Mouse (Mus musculus) megakaryocyte, embryonic 14.5 days (primary cell): ENCODE data around the gene Dip2b. TPM values are rescaled to one million over a fixed set of nuclear protein-coding genes. Genes with fewer than 3 reads are reported as not detected.
A peak's percentile ranks its signal among the peaks of the same experiment; 100 is the strongest.

Experiments
- H3K27me3 ChIP-seq: replicated peaks from 2 replicates; pipeline ENCODE3; 2012; ENCODE audit warnings: inconsistent platforms
- H3K36me3 ChIP-seq: replicated peaks from 2 replicates; pipeline ENCODE3; 2012; ENCODE audit warnings: low read length, inconsistent platforms, mixed read lengths
- H3K4me1 ChIP-seq: 2 replicates; pipeline ENCODE4 v1.6.1; 2012; ENCODE audit warnings: inconsistent platforms
- H3K4me3 ChIP-seq: replicated peaks from 2 replicates; pipeline ENCODE3; 2012; ENCODE audit warnings: moderate library complexity, mild to moderate bottlenecking, inconsistent platforms
- H3K9me3 ChIP-seq: 2 replicates; pipeline ENCODE4 v1.6.1; 2012; ENCODE audit warnings: inconsistent platforms
- FLI1 ChIP-seq: IDR thresholded peaks from 2 replicates; pipeline ENCODE4 v1.6.1; 2012; ENCODE audit warnings: low read length, inconsistent platforms, mixed read lengths
- GATA1 ChIP-seq: IDR thresholded peaks from 3 replicates; pipeline ENCODE4 v1.6.1; 2012; ENCODE audit warnings: mixed read lengths, low read length, inconsistent platforms, borderline replicate concordance
- polyA plus RNA-seq: library from polyadenylated mRNA; stranded (reverse); fragments of >175 nt; gene quantifications from 2 replicates; pipeline ENCODE4 v1.2.3, GENCODE M21; 2012; ENCODE audit warnings: low replicate concordance; ENCODE audit not compliant: insufficient read depth

The Dip2b gene
- polyA plus RNA-seq, 1 experiment, result 0.46 TPM

DNA sequence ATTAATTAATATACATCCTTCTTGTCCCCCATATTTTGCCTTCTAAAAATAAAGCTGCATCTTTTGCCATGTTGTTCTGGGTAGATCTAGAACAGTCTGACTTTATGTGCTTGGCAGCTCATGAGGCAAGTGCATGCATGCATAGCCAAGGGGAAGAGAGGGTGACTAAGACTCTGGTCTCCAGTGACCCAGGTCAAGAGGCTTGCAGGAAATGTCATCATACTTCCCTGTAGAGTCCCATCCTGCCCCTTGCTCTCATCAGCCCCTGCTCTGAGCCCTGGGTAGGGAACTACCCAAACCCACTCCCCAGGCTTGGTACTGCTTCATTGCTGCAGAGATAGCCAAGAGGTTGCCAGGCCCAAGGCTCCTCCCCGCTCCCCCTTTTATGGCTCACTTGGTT lies 166.1 kb downstream of the Dip2b start:
- TF ChIP-seq FLI1, result no peak
- no peak for TF ChIP-seq GATA1
- H3K36me3 ChIP-seq, result peaks cover 84% of the 10 kb centered on the region
- peaks cover 21% of the 10 kb centered on the region for H3K4me1 ChIP-seq
- H3K4me3 ChIP-seq, result no peak overlapping the region
- no peaks in the 10 kb centered on the region for H3K27me3 ChIP-seq
- no peaks in the 10 kb centered on the region for H3K9me3 ChIP-seq

DNA sequence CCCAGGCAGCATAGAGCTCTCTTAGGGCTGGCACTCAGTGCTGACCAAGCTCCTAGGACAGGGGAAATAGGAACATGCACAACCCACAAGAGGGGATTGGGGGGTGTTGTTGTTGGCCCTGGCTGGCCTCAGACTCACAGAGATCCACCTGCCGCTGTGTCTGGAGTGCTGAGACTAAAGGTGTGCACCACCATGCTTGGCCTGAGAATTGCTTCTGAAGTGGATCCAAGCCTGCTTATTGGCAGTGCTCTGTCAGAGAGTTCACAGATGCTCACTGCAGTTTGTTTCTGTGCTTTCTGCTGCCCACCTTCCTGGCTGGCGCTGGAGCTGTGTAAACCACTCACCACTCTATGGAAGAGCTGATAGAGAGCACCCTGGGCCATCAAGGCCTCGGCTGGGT lies 171.5 kb downstream of the Dip2b start:
- TF ChIP-seq FLI1, result no peak
- H3K4me1 ChIP-seq, result peaks cover 24% of the 10 kb centered on the region
- H3K36me3 ChIP-seq, result peaks cover 92% of the 10 kb centered on the region
- no peaks in the 10 kb centered on the region for H3K9me3 ChIP-seq
- H3K27me3 ChIP-seq, result no peaks in the 10 kb centered on the region
- H3K4me3 ChIP-seq, result no peak overlapping the region

DNA sequence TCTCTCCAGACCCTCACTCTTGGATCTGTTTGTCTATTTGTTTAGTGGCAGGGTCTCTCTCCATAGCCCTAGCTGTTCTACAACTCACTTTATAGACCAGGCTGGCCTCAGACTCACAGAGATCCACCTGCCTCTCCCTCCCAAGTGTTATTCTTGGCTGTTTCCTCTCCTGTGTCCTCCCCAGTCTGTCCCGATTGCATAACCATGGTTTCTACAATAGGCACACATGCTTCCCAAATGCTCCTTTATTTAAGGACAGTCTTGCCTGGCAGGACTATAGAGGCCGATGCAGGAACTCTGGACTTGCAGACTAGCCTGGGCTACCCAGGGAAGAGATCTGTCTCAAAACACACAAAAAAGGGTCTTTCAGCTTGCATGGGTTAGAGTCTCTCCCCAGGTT lies 174.9 kb downstream of the Dip2b start:
- TF ChIP-seq GATA1, result no peak
- no peak for TF ChIP-seq FLI1
- no peaks in the 10 kb centered on the region for H3K27me3 ChIP-seq
- H3K4me1 ChIP-seq, result peaks cover 55% of the 10 kb centered on the region
- H3K4me3 ChIP-seq, result no peak overlapping the region
- H3K36me3 ChIP-seq, result peaks cover 83% of the 10 kb centered on the region
- no peaks in the 10 kb centered on the region for H3K9me3 ChIP-seq

DNA sequence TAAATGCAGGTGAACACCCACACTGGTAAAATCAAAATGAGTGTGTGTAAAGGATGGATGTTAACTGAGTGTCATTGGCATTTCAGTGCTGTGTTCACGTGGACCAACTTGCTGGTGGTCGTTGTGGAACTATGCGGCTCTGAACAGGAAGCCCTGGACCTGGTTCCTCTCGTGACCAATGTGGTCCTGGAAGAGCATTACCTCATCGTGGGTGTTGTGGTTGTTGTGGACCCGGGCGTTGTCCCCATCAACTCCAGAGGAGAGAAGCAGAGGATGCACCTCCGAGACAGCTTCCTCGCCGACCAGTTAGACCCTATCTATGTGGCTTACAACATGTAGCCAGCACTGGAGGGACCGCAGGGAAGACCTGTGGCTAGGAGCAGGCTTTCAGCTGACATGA lies 176.6 kb downstream of the Dip2b start:
- TF ChIP-seq GATA1, result no peak
- TF ChIP-seq FLI1, result no peak
- H3K9me3 ChIP-seq, result no peaks in the 10 kb centered on the region
- peaks cover 74% of the 10 kb centered on the region for H3K36me3 ChIP-seq
- H3K4me1 ChIP-seq, result peaks cover 68% of the 10 kb centered on the region
- H3K27me3 ChIP-seq, result no peaks in the 10 kb centered on the region
- H3K4me3 ChIP-seq, result no peak overlapping the region

- H3K4me3 ChIP-seq, result no peak overlapping the region
- peaks cover 70% of the 10 kb centered on the region for H3K36me3 ChIP-seq
- no peaks in the 10 kb centered on the region for H3K9me3 ChIP-seq
Measured at GRCm38 (mm10) chr15:100216173-100216572, 177.7 kb downstream of the Dip2b start.

GRCm38 (mm10) chr15:100218018-100218417 lies 179.6 kb downstream of the Dip2b start:
- peaks cover 5% of the 10 kb centered on the region for H3K9me3 ChIP-seq
- H3K4me1 ChIP-seq, result peaks cover 83% of the 10 kb centered on the region
- no peak for TF ChIP-seq FLI1
- TF ChIP-seq GATA1, result no peak
- H3K4me3 ChIP-seq, result no peak overlapping the region
- peaks cover 63% of the 10 kb centered on the region for H3K36me3 ChIP-seq
- no peaks in the 10 kb centered on the region for H3K27me3 ChIP-seq

More at GRCm38 (mm10) chr15:100216173-100216572, 177.7 kb downstream of the Dip2b start:
- TF ChIP-seq FLI1 (no peak), GATA1 (no peak)
- Histone ChIP-seq H3K27me3 (no peaks in the 10 kb centered on the region), H3K4me1 (peaks cover 73% of the 10 kb centered on the region)

GRCm38 (mm10) chr15:100219396-100219795 lies 180.9 kb downstream of the Dip2b start:
- Histone ChIP-seq H3K27me3 (no peaks in the 10 kb centered on the region), H3K36me3 (peaks cover 64% of the 10 kb centered on the region), H3K4me1 (peaks cover 94% of the 10 kb centered on the region), H3K9me3 (peaks cover 13% of the 10 kb centered on the region), H3K4me3 (no peak overlapping the region)
- no peak for TF ChIP-seq GATA1
- no peak for TF ChIP-seq FLI1

GRCm38 (mm10) chr15:100220916-100221315 lies 182.5 kb downstream of the Dip2b start:
- peaks cover 62% of the 10 kb centered on the region for H3K36me3 ChIP-seq
- no peak overlapping the region for H3K4me3 ChIP-seq
- H3K9me3 ChIP-seq, result peaks cover 18% of the 10 kb centered on the region
- H3K4me1 ChIP-seq, result peaks cover 94% of the 10 kb centered on the region
- H3K27me3 ChIP-seq, result no peaks in the 10 kb centered on the region
- TF ChIP-seq GATA1 (no peak), FLI1 (no peak)

DNA sequence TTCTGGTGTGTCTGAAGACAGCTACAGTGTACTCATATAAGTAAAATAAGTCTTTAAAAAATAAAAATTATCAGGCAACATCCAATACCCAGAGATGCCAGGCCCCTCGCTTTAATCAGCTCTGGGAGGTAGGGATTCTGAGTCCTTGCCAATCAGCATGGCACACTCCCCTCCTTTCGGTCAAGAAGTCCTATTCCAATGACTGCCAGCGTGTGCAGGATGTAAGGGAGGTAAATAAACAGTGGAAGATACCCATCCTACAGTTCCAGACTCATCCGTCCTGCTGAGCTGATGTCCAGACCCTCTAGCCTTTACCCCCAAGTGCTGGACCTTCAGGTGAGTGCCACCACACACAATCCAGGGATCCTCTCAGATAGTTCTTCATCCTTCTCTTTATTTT lies 186.9 kb downstream of the Dip2b start:
- Histone ChIP-seq H3K36me3 (peaks cover 48% of the 10 kb centered on the region), H3K4me1 (peaks cover 80% of the 10 kb centered on the region), H3K9me3 (peaks cover 18% of the 10 kb centered on the region), H3K27me3 (no peaks in the 10 kb centered on the region), H3K4me3 (no peak overlapping the region)
- TF ChIP-seq FLI1 (no peak), GATA1 (no peak)

DNA sequence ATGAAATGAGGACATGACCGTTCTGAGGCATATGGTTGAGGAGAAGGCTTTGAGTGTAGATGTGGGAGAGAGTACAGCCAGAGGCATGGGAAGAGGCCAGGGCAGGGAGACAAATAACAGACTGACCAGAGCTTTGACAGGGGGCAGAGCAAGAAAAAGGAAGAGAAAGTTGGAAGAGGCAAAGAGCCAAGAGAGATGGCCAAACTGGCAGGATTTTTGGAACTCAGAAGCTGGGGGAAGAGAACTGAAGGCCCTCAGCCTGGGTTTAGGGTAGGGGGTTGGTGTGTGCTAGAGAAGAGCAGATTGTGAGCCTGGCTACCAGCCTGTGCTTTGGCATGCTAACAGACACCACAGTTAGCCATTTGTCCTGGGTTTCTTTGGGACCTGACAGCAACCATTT lies 187.4 kb downstream of the Dip2b start:
- no peak for TF ChIP-seq FLI1
- TF ChIP-seq GATA1, result no peak
- Histone ChIP-seq H3K4me1 (peaks cover 80% of the 10 kb centered on the region), H3K9me3 (peaks cover 18% of the 10 kb centered on the region), H3K27me3 (no peaks in the 10 kb centered on the region), H3K4me3 (no peak overlapping the region), H3K36me3 (peaks cover 48% of the 10 kb centered on the region)

DNA sequence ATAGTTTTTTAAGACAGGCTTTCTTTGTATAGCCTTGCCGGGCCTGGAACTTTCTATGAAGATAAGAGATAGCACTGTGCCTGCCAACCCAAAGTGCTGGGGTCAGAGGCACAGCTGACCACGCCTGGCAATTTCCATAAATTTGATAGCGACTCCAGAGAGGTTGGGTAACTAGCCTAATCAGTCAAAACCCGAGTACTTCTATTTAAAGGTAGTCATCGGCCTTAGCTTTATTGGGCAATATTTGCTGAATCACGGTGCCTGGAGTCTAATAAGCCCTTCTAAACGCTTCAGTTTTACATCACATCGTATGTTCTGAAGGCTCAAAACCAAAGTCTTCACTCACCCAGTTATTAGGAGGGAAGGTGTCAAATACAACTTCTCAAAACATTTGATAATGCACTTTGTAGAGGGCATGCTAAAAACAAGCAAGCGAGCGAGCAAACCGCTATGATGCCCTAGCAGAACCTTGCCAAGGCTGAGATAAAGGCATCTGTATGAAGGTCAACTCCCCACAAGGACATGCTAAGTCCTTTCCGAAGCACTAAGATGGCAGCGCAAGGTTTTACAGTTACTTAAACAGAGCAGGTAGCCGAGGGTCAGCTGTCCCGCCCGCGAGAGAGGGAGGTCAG lies 188.7 kb downstream of the Dip2b start:
- peak overlapping the region; percentile 96 for H3K4me3 ChIP-seq
- no peaks in the 10 kb centered on the region for H3K27me3 ChIP-seq
- H3K9me3 ChIP-seq, result peaks cover 18% of the 10 kb centered on the region
- peaks cover 54% of the 10 kb centered on the region for H3K36me3 ChIP-seq
- TF ChIP-seq FLI1 (no peak), GATA1 (no peak)
- H3K4me1 ChIP-seq, result peaks cover 80% of the 10 kb centered on the region
